ENCODE assay signal across 22 mouse cellular contexts in genomic region chr10:23569386-23569785, GRCm38 (mm10).
DNase-seq lines count a peak whose midpoint lies in the region; ATAC-seq and TF ChIP-seq lines count a peak whose summit lies in the region.
"Had no signal": no experiment of that assay in that cellular context is flagged by ENCODE, and none has a peak within 500 bp of the region (broad histone marks: within the 10 kb centered on the region; RNA-seq: fewer than 3 reads in every experiment).

No protein-coding gene starts in this region.

- H3K4me1 ChIP-seq in embryonic fibroblast, embryonic 13.5 days (ENCODE audit: control insufficient read depth, insufficient read depth, low read length) = peaks cover 8% of the 10 kb centered on the region
- H3K4me1 ChIP-seq: embryonic facial prominence, embryonic 13.5 days; embryonic facial prominence, embryonic 15.5 days; forebrain, embryonic 13.5 days; forebrain, embryonic 15.5 days had no signal

- intact Hi-C loops in heart, postnatal 36 days (cut with DNase I) = no loop called here

- no peak for TF ChIP-seq POLR2A in embryonic fibroblast, embryonic 13.5 days (IDR thresholded peaks at IDR 0.05; ENCODE audit: low read depth, low read length)

- TF ChIP-seq CTCF in embryonic fibroblast, embryonic 13.5 days (IDR thresholded peaks at IDR 0.05; ENCODE audit: borderline replicate concordance, insufficient read depth, low read length) = no peak

- peak overlapping the region; percentile 92 for H3K27ac ChIP-seq in embryonic fibroblast, embryonic 13.5 days (ENCODE audit: insufficient read depth, low read length)
- H3K27ac ChIP-seq: embryonic facial prominence, embryonic 13.5 days; embryonic facial prominence, embryonic 15.5 days; forebrain, embryonic 13.5 days; forebrain, embryonic 15.5 days had no signal

- DNase-seq in 3T3-L1 (ENCODE audit: low read depth, low spot score) = peak; percentile 60
- DNase-seq in Muller cell, postnatal 12 days (ENCODE audit: inconsistent ontology term) = peak; percentile 66
- peak; percentile 12 for DNase-seq in telencephalon, adult 2 months (ENCODE audit: low read depth, low spot score)
- no peak for DNase-seq in heart, postnatal 36 days
- no peak for DNase-seq in thymus, postnatal 14 days
- DNase-seq: adrenal gland, adult 2 months; adrenal gland, postnatal 10 days; adrenal gland, postnatal 25 days; cerebellum, adult 11-12 months; cerebellum, adult 2 months; cerebellum, adult 9-11 months; cerebellum, postnatal 14 days; cerebellum, postnatal 36 days; embryo, embryonic 11 days; forebrain, postnatal 0 days had no signal

- no peak overlapping the region for H3K4me3 ChIP-seq in embryonic fibroblast, embryonic 13.5 days (ENCODE audit: insufficient read depth, low read length)
- H3K4me3 ChIP-seq: embryonic facial prominence, embryonic 13.5 days; embryonic facial prominence, embryonic 15.5 days; forebrain, embryonic 13.5 days; forebrain, embryonic 15.5 days had no signal

- no peak for ATAC-seq in frontal cortex, adult (ENCODE audit: low TSS enrichment)
- ATAC-seq: CD4-positive, CD25-positive, alpha-beta regulatory T cell, adult 4 months; forebrain, embryonic 13.5 days; forebrain, embryonic 15.5 days; forebrain, postnatal 0 days had no signal

Comparison
In these comparisons a context has a peak if more than half of its experiments do, and no peak if none do; other contexts are left out.
1. DNase-seq: peak in 3T3-L1 (single experiment), Muller cell, postnatal 12 days (single experiment) and telencephalon, adult 2 months (single experiment); none in heart, postnatal 36 days (0 of 2) and thymus, postnatal 14 days (single experiment).